Mouse (Mus musculus) c-Kit-negative CD71-positive TER-119-positive erythroid progenitor cells, embryonic 14.5 days (primary cell): ENCODE measurements around the gene Krcc1.
A peak's percentile ranks its signal among the peaks of the same experiment; 100 is the strongest.

Experiments
- DNase-seq: peaks from one replicate; pipeline ENCODE4 v3.0.0-alpha.2; 2013; ENCODE audit warnings: low read depth, low spot score

Gene Krcc1

GRCm38 (mm10) chr6:71271389-71272315 is at the start of gene Krcc1:
Krcc1 (plus strand) TSS chr6:71271677.
- DNase-seq: peak; percentile 93

DNA sequence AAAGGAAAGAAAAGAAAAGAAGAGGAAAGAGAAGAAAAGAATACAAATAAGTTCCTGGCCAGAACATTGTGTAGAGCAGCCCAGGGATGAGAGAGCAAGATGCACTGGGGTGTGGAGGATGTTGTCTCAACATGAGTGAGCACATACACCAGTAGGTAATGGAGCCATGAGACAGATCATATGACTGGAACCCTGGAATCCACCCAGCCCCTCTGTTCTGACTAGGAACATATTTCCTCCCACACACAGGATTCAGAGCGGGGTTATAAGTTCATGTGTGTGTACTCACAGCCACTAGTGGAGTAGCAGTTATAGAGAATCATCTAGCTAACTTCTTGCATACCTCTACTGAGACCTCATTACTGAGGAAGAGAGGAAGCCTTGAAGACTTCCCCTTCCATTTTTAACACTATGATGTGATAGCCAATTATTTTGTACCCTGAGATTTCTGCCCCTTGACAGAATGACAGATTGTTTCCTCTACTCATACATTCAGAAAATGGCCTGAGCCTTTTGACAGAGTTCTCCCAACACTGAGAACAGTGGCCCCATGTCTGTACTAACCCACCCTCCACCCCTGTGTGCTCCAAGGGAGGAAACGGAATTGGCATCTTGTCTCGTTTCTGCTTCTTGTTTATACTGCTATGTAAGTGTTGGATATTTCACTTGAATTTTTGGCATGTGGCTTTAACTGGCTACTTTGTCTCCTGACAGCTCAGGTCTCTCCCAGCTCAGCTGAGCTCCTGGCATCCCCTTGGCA is 47.1 kb upstream of the Krcc1 start:
- no peak for DNase-seq

DNA sequence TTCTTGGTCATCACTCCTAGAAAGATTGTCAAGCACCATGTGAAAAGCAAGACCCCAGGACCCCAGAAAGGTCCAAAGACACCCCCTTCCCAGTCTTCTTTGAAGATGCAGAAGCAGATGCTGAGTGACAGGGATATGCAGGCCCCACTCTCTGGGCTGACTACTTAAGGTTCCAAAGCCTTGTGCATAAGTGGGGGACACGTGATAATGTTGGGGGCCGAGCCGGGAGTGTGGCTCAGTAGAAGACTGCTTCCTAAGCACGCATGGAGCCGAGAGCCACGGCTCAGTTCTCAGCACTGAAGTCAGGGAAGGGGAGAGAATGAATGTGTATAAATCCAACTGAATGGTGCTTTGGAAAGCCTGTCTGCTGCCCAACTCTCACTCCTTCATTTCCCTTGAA is 44.9 kb upstream of the Krcc1 start:
- no peak for DNase-seq

DNA sequence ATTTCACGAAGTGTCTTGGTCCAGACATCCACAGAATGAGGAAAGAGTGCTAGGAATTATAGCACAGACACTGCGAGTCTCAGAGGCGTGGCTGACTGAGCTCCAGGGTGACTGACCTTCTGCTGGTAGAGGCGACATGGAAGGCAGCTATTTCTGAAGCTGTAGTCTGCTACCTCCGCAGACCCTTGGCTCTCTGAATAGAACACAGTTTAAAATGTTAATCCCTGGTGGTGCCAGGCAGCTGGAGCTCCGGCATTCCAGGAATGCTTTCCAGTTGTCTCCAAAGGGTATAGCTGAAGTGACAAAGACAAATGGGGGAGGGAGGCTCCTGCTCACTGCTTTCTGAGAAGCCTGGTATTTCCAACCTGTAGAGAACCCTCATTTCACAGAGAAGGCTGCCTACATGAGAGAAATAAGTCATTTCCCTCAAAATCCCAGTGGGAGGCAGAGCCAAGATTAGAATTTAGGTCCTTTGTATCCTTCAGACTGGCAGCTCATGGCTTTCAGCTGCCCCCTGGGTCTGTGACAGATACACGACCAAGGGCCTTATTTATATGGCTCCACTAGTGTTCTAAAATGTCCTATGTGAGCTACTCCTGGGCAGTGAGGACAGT is 44.2 kb upstream of the Krcc1 start:
- DNase-seq: no peak

GRCm38 (mm10) chr6:71235121-71235520 is 36.4 kb upstream of the Krcc1 start:
- no peak for DNase-seq

DNA sequence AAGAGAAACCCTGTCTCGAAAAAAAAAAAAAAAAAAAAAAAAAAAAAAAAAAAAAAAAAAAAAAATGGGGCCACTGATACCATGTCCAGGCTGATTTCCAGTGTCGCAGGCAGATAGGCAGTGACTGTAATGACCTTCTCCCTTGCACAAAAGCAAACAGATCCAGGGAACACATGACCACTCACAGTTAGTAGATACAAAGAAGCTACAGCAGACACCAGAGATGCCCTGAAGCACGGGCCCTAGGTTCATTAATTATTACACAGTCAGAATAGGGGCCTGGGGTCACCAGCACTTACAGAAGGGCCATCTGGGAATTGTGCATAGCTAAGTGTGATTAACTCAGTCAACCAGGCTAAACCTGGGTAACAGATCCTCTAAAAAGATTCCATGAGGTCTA is 35.5 kb upstream of the Krcc1 start:
- DNase-seq: no peak

DNA sequence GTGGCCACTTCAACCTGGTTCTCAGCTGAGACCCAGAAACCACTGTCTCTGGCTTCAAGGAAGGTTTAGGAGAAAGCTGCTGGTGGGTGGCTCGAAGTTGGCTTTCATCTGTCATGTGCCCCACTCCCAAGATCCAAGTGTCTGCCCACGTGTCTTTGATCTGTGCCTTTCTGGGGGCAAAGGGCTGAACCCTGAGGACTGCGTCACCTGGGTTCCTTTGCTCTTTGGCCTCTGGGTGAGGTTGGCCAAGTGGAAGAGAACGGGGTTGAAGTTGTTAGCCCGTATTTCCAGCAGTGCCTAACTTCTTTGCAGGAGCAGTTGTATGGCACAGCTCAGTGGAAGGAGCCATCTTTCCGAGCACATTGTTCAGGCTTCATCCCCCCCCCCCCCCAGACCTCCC is 35.0 kb upstream of the Krcc1 start:
- no peak for DNase-seq

DNA sequence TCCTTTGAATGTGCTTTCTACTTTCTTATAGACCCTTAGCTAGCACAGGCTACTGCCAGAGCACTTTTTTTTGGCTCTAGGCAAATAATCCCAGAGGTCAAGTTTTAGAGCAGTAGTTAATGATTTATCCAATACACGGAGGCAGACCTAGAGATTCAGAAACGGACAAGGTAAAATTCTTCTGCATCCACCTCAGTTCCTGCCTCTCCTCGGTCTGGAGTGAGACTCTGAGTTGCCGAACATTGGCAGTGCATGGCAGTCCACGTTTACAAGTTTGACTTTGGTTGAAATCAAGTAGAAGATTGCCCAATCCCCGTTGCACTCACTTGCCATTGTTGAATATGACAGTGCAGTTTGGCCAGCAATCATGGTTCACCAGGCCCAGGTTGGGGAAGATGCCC is 34.4 kb upstream of the Krcc1 start:
- DNase-seq: no peak

GRCm38 (mm10) chr6:71239069-71239750 is 32.3 kb upstream of the Krcc1 start:
- DNase-seq: no peak

DNA sequence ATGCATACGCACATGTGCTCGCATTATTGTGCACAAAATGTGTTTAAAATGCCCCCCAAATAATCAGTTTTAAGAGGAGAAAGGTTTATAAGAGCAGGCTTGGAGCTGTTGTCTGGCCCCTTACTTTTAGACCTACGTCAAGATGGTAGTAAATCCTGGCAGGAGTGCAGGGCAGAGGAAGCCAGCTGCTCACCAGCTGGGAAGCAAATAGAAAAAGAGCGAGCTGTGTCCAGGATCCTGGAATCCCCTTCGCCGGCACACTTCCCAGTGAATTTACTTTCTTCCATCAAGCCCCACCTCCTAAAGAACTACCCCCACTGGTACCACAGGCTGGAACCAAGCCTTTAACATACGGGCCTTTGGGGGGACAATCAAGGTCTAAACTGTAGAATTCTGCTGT is 30.6 kb upstream of the Krcc1 start:
- DNase-seq: no peak

GRCm38 (mm10) chr6:71242811-71243210 is 28.7 kb upstream of the Krcc1 start:
- no peak for DNase-seq

DNA sequence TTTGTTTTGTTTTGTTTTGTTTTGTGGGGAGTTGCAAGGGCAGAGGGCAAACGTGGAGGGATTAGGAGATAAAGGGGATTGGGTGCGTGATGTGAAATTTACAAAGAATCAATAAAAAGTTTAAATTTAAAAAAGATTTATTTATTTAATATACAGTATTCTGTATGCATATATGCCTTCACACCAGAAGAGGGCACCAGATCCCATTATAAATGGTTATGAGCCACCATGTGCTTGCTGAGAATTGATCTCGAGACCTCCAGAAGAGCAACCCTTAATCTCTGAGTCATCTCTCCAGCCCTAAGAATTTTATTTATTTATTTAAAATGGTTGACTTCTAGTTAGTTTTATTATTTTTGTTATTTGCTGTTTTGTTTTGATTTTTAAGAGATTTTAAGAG is 28.2 kb upstream of the Krcc1 start:
- DNase-seq: no peak

GRCm38 (mm10) chr6:71248420-71248819 is 23.1 kb upstream of the Krcc1 start:
- DNase-seq: no peak

DNA sequence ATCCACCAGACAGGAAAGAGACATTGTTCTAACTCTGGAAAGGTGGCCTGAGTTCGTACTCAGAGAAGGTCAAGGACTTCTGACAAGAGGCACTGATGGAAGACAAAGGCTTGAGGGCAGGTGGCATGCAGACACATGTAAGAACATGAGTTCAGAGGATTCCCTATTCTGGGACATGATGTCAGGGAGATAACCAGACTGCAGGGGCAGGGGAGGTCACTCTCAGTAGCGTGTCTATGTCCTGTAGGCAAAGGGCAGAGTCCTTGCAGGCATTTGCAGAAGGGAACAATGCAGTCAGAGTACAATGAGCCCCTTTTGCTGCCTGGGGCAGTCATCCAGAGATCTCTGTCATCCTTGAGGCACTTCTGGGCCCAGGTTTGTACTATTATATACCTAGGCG is 21.9 kb upstream of the Krcc1 start:
- no peak for DNase-seq

DNA sequence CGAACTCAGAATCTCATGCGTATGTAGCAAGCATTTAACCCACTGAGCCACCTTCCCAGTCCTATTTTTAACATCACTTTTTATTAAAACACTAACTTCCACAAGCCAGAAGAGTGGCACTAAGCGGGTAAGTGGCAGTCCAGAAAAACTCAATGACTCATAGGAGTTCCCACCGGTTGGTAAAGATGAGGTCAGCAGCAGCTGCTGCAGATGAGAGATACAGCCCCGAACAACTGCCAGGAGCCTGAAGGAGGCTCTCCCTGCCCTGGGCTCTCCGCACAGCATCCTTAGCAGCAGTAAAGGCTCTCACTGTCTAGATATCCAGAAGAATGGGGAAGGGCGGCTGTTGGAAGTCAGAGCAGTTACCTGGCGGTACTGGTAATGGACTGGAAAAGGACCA is 20.5 kb upstream of the Krcc1 start:
- no peak for DNase-seq

- DNase-seq: no peak
These were observed 17.0 kb upstream of the Krcc1 start for GRCm38 (mm10) chr6:71254456-71254855.

GRCm38 (mm10) chr6:71256166-71256565 is 15.3 kb upstream of the Krcc1 start:
- no peak for DNase-seq

DNA sequence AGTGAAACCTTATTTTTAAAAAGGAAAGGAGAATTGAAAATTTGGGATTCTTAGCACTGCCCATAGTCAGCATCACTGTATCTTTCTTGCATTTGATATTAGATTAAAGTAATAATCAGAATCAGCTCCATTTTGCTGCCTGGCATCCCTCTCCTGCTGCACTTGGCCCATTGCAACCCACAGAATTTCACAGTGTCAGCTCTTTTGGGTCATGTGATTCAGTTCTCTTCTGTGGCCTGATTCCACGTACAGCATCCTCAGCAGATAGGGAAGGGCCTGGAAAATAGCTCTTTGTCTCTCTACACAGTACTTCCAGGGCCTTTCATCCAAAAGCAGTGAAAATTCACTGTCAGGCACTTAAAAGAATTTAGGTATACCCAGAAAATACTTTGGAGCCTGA is 14.1 kb upstream of the Krcc1 start:
- no peak for DNase-seq

- no peak for DNase-seq
These were observed 12.9 kb upstream of the Krcc1 start for GRCm38 (mm10) chr6:71258562-71258961.

GRCm38 (mm10) chr6:71259166-71259565 is 12.3 kb upstream of the Krcc1 start:
- no peak for DNase-seq

- no peak for DNase-seq
These were observed 11.3 kb upstream of the Krcc1 start for GRCm38 (mm10) chr6:71260051-71260640.
